Mouse (Mus musculus) left cerebral cortex, postnatal 36 days (tissue): ENCODE measurements around the gene 1700024G13Rik. TPM values are rescaled to one million over a fixed set of nuclear protein-coding genes. Genes with fewer than 3 reads are reported as not detected.
"Not testable (repeated sequence)": the region's sequence is repeated elsewhere in the genome, so short reads cannot be mapped to it uniquely, and the experiment has no call there.

Source experiments
- DNase-seq, 2 experiments: peaks; one replicate each; pipeline ENCODE4 v3.0.0; 2021 to 2022; ENCODE audit warnings: low spot score in 2 of 2, mixed read lengths in 1 of 2
- intact Hi-C: fragments of 180-260 bp; cut with DNase I; formaldehyde crosslinking; loops from one replicate; pipeline ENCODE4 v1.15.1; 2025
- total RNA-seq, 2 experiments: library from RNA; stranded (reverse); gene quantifications; 2 replicates each; pipeline ENCODE4 v1.2.3; 2021

Gene 1700024G13Rik
- total RNA-seq = not detected

- DNase-seq = no peak
- intact Hi-C loops = no loop called here
These were observed at the start of gene 1700024G13Rik for GRCm38 (mm10) chr14:32388196-32388595. Gene 1700024G13Rik (minus strand): TSS chr14:32388391.

DNA sequence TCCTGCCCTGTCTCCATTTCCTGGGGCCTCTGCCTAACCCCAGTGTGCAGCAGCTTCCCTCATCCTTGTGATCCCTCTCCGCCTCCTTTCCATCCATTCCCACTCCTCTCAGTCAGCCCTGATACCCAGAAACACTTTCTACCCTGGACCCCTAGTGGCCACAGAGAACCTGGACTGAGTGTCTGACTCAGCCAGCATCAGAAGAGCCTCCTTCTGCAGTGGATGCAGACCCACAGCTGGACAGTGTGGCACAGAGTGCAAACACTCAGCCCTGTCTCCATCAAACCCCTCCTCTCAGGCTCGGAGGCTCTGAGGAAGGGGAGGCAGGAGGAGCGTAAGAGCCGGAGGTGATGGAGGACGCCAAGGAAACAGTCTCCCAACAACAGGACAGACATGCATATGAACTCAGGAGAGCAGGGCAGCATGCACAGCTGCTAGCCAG lies 49.2 kb upstream of the 1700024G13Rik start:
- DNase-seq = no peak
- intact Hi-C loops = no loop called here

- intact Hi-C loops = no loop called here
- DNase-seq = no peak
These were observed 40.9 kb upstream of the 1700024G13Rik start for GRCm38 (mm10) chr14:32429030-32429602.

DNA sequence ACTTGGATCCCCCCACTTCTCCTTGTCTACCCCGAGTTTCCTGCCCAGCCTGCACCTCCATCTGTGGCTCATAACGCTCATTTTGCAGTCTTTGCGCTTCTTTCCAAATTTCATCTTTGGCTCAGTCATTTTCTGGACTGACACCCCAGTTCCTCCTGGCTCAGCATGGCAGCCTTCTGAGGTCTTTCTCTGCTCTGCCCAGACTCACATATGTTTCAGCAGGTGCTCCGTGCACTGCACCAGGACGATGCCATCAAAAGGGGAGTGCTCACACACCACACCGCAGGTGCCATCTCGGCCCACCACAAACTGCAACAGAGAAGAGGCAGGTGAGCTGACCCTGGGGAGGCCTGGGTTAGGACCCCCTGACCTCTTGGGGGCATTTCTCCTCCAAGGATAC lies 35.8 kb upstream of the 1700024G13Rik start:
- DNase-seq = no peak
- intact Hi-C loops = no loop called here

DNA sequence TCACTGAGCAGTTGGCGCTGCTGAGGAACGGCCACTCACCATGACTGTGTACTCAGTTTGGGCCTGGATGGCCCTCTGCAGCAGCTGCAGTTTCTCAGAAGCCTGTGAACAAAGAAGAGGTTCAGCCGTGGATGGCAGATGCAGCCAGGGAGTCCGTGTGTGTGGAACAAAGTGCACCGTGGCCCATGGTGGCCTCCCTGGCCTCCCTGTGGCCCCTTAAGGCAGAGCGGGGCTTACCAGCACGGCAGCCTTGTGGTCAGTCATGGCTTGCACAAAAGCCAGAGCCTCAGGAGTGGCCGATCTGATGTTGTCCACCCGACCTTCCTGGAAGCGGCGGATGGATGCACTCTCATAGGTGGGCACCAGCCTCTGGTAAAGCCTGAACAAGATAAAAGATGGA lies 30.6 kb upstream of the 1700024G13Rik start:
- intact Hi-C loops = no loop called here
- no peak for DNase-seq

DNA sequence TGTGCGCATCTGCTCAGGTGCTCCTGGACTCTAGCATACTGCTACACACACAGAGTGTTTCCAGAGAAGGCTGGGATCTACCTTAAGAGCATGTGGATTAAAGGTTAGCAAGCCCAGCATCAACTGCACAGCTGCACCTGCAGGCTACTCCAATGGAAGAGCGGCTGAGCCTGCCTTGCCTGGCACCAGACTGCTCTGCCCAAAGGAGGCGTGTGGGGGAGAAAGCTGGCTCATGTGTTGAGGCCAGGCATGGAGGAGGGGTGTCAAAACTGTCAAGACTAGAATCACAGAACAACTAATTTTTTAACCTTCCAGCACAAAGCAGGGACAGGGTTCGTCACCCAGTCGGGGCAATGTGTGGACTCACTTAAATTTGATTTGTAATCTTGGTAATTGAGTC lies 23.9 kb upstream of the 1700024G13Rik start:
- DNase-seq = peak in 1 of 2 experiments; percentile 18

DNA sequence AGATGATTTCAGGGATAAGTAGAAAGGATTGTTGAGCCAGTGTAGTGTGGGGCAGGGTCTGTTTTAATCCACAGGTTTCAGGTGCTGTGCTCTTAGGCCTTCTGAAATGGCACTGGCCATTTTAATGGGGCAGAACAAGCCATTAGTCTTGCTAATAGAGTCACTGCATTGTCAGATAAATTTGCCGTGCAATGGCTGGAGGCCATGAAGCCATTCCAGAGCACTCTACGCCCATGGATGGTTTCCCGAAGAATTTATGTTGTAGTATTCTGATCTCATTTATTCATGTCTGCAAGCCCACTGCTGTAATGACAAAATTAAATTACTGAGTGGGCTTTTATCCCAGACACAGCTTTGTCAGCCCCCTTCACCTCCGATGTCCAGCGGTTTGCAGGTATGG lies 21.9 kb upstream of the 1700024G13Rik start:
- no peak for DNase-seq
- intact Hi-C loops = no loop called here

More for the DNA sequence above, 23.9 kb upstream of the 1700024G13Rik start:
- intact Hi-C loops = no loop called here

GRCm38 (mm10) chr14:32405399-32405798 lies 17.2 kb upstream of the 1700024G13Rik start:
- intact Hi-C loops, DNase-seq: not testable (repeated sequence)

GRCm38 (mm10) chr14:32381619-32382018 lies 6.6 kb downstream of the 1700024G13Rik start:
- no peak for DNase-seq
- intact Hi-C loops = no loop called here

DNA sequence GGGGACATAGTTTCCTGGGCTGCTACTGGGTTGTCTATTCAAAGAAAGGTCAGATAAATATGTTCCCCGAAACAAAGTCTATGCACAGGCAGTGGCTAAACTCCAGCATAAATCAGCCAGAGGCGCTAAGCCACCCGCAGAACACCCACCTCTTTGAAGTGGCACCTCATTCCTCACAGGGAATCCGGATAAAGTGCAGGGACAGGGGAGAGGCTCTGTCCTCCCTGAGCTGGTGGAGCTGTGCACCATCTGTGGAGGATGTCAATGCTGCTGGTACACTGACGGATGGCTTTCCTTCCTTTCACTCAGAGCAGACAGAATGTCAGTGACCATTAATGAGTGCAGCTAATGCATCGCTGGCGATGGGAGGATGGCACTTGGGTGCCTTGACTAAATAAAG lies 7.1 kb downstream of the 1700024G13Rik start:
- intact Hi-C loops = no loop called here
- no peak for DNase-seq

DNA sequence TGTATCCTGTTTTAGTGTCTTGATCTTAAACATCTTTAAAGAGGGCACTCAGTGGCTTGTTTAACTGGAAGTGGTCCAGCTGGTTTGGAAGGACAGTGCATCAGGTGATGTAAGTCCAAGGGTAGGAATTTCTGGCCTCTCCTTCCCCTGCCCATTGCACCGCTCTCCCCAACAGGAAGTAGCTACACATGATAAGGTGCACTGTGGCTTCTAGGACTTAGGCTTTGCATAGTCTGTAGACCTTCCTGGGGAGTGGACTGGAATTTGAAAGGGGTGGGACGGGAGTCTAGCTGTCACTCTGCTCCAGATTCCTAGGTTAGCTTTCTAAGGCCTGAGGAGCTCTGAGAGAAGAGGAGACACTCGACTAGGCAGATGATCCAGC lies 8.1 kb downstream of the 1700024G13Rik start:
- intact Hi-C loops = no loop called here
- no peak for DNase-seq

DNA sequence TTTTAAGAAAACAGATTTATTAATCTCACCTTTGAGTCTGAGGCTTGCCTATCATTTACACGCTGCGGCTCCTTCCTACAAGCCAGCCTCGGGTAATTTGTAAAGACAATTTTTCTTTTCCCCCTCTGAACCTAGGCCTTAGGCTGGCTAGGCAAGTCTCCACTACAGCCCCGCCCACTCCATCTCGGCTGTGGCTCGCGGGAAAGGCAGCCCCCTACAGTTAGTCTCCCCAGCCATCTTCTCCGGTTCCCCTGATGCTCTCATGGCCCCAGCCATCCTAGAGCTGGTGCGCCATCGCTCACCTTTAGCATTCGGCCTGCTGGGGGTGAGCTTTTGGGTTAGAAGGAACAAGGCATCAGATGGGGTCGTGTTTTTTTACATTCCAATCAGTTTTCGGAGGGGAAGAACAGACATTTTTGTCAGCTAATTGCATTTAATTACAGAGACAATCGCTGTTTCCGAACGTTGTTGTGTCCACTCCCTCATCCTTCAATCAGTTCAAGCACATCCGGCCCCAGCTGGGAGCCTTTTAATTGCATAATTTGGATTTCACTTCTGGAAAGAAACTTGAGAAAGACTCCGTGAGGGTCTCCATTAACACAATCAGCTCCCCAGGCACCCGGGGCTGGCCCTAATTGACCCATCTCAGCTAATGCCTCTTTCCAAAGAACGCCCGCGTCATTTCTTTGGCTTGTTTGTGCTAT lies 8.6 kb downstream of the 1700024G13Rik start:
- DNase-seq = no peak
- intact Hi-C loops = no loop called here

GRCm38 (mm10) chr14:32372510-32372909 lies 15.7 kb downstream of the 1700024G13Rik start:
- DNase-seq = no peak
- intact Hi-C loops = no loop called here

GRCm38 (mm10) chr14:32369756-32370155 lies 18.4 kb downstream of the 1700024G13Rik start:
- intact Hi-C loops = no loop called here
- no peak for DNase-seq

DNA sequence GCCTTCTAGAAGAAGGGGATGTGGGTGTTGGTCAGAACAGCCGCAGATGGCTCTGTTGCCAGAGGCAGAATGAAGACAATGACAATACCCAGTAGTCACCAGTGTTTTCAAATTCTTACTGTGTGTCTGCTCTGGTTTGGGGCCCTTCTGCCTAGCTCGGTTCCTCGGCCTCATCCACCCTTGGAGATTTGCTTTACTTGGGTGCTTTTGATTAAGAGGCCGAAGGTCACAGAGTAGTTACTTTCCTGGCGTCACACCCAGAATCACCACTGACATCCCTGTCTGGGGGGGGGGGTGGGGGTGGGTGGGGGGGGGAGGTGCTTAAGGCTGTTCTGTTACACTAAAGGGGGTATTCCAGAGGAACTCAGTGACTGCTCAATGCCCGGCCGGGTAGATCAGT lies 23.8 kb downstream of the 1700024G13Rik start:
- intact Hi-C loops = no loop called here
- DNase-seq = no peak

DNA sequence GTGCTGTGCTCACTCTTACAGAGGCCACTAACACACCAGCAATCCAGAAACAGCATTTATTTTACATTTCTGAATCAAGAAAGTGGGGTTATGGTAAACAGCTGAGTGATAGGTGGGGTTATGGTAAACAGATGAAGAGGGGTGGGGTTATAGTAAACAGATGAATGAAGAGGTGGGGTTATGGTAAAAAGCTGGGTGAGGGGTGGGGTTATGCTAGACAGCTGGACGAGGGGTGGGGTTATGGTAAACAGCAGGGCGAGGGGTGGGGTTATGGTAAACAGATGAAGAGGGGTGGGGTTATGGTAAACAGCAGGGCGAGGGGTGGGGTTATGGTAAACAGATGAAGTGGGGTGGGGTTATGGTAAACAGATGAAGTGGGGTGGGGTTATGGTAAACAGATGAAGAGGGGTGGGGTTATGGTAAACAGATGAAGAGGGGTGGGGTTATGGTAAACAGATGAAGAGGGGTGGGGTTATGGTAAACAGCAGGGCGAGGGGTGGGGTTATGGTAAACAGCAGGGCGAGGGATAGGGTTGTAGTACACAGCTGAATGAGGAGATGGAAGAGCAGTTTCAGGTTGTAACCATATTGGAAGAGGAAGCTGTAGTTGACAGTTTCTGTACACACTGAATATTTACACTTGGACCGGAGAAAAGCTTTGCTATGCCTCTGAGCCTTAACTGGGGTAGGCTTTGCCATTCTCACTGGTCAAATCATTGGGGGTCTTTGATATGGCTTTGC lies 36.8 kb downstream of the 1700024G13Rik start:
- DNase-seq, intact Hi-C loops: not testable (repeated sequence)

GRCm38 (mm10) chr14:32347307-32347706 lies 40.9 kb downstream of the 1700024G13Rik start:
- intact Hi-C loops = no loop called here
- DNase-seq = no peak

DNA sequence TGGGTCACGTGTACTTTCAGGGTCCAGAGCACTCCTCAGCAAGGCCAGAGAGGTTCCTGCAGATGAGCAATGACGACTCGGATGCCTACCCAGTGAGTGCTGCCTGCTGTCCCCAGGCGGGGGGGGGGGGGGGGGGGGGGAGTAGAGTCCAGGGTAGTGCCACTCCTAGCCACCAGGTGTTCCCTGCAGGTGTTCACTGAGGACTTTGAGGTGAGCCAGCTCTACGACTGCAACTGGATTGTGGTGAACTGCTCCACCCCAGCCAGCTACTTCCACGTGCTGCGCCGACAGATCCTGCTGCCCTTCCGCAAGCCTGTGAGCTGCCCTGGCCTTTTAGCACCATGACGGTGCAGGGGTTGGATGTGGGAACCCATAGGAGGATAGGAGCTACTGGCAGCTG lies 43.5 kb downstream of the 1700024G13Rik start:
- DNase-seq = no peak
- intact Hi-C loops = no loop called here

GRCm38 (mm10) chr14:32344176-32344575 lies 44.0 kb downstream of the 1700024G13Rik start:
- intact Hi-C loops = no loop called here
- DNase-seq = no peak

- intact Hi-C loops = no loop called here
- DNase-seq = no peak
These were observed 46.4 kb downstream of the 1700024G13Rik start for GRCm38 (mm10) chr14:32341823-32342222.

GRCm38 (mm10) chr14:32336547-32336946 lies 51.6 kb downstream of the 1700024G13Rik start:
- intact Hi-C loops = no loop called here
- DNase-seq = no peak
